Mouse (Mus musculus): ENCODE data around the gene Hes3. TPM values are rescaled to one million over a fixed set of nuclear protein-coding genes. Genes with fewer than 3 reads are reported as not detected.

The Hes3 gene
- not detected for total RNA-seq (2022)

GRCm38 (mm10) chr4:152291562-152291961, at the start of gene Hes3:
Gene Hes3, minus strand, starts transcription at chr4:152291662.
- DNase-seq (ENCODE audit: low spot score in 2 of 2): no peak

GRCm38 (mm10) chr4:152340584-152341284, 49.3 kb upstream of the Hes3 start:
- DNase-seq (ENCODE audit: low spot score in 2 of 2): no peak

- DNase-seq (ENCODE audit: low spot score in 2 of 2): no peak
Measured at GRCm38 (mm10) chr4:152339293-152339790, 47.9 kb upstream of the Hes3 start.

- DNase-seq (ENCODE audit: low spot score in 2 of 2): no peak
Measured at GRCm38 (mm10) chr4:152338419-152339292, 47.2 kb upstream of the Hes3 start, which contains the start of gene Chd5. Gene Chd5, plus strand, starts transcription at chr4:152338651.

- no peak for DNase-seq (ENCODE audit: low spot score in 2 of 2)
Measured at GRCm38 (mm10) chr4:152337772-152338171, 46.3 kb upstream of the Hes3 start.

- no peak for DNase-seq (ENCODE audit: low spot score in 2 of 2)
Measured at GRCm38 (mm10) chr4:152333587-152333986, 42.1 kb upstream of the Hes3 start.

- peak; percentile 32 to 45 for DNase-seq (ENCODE audit: low spot score in 2 of 2)
Measured at GRCm38 (mm10) chr4:152332952-152333351, 41.5 kb upstream of the Hes3 start.

- no peak for DNase-seq (ENCODE audit: low spot score in 2 of 2)
Measured at GRCm38 (mm10) chr4:152328691-152329090, 37.2 kb upstream of the Hes3 start.

- no peak for DNase-seq (ENCODE audit: low spot score in 2 of 2)
Measured at GRCm38 (mm10) chr4:152326543-152326942, 35.1 kb upstream of the Hes3 start.

- DNase-seq (ENCODE audit: low spot score in 2 of 2): peak; percentile 87 to 93
Measured at GRCm38 (mm10) chr4:152325574-152326411, 34.3 kb upstream of the Hes3 start, which contains the start of gene Rpl22. Gene Rpl22, plus strand, starts transcription at chr4:152325742.

- DNase-seq (ENCODE audit: low spot score in 2 of 2): no peak
Measured at GRCm38 (mm10) chr4:152324641-152325562, 33.4 kb upstream of the Hes3 start.

GRCm38 (mm10) chr4:152321464-152321863, 30.0 kb upstream of the Hes3 start:
- no peak for DNase-seq (ENCODE audit: low spot score in 2 of 2)

- peak; percentile 23 to 33 for DNase-seq (ENCODE audit: low spot score in 2 of 2)
Measured at GRCm38 (mm10) chr4:152318517-152319234, 27.2 kb upstream of the Hes3 start, which contains the start of gene Rnf207. Gene Rnf207, minus strand, starts transcription at chr4:152318993.

GRCm38 (mm10) chr4:152317631-152318033, 26.2 kb upstream of the Hes3 start:
- no peak for DNase-seq (ENCODE audit: low spot score in 2 of 2)

- no peak for DNase-seq (ENCODE audit: low spot score in 2 of 2)
Measured at GRCm38 (mm10) chr4:152315498-152316213, 24.2 kb upstream of the Hes3 start.

- DNase-seq (ENCODE audit: low spot score in 2 of 2): no peak
Measured at GRCm38 (mm10) chr4:152313934-152314333, 22.5 kb upstream of the Hes3 start.

GRCm38 (mm10) chr4:152313211-152313632, 21.8 kb upstream of the Hes3 start:
- DNase-seq (ENCODE audit: low spot score in 2 of 2): no peak

- no peak for DNase-seq (ENCODE audit: low spot score in 2 of 2)
Measured at GRCm38 (mm10) chr4:152312186-152312585, 20.7 kb upstream of the Hes3 start.

- DNase-seq (ENCODE audit: low spot score in 2 of 2): no peak
Measured at GRCm38 (mm10) chr4:152307542-152307941, 16.1 kb upstream of the Hes3 start.

Measured in gastrocnemius, adult 8-10 months (tissue).